8 mouse cellular contexts compared by ENCODE assay signal in the genomic region with DNA sequence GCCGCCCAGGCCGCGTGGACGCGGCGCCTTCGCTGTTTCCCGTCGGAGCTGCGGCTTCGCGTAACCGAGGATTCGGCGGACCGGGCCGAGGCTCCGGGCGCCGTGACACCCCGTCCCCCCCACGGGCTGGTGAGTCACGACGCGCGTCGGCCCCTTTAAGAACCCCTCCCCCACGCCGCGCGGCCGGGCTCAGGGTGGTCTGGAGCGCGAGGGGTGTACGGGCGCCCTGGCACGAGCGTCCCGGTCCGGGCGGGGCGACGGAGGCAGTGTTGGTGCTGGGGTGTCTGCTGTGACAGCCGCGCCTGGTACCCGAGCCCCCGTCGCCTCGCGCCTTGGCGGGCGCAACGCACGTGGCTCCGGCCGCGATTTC. TPM values are rescaled to one million over a fixed set of nuclear protein-coding genes. Genes with fewer than 3 reads are reported as not detected.
DNase-seq lines count a peak whose midpoint lies in the region; ATAC-seq and TF ChIP-seq lines count a peak whose summit lies in the region.

No protein-coding gene starts in this region.

- H3K4me3 ChIP-seq in kidney, adult 2 months (ENCODE audit: insufficient read depth, low read depth, low read length) = peak overlapping the region; percentile 56
- peak overlapping the region; percentile 86 to 87 for H3K4me3 ChIP-seq in MEL (ENCODE audit: control insufficient read depth in 1 of 2, insufficient read depth in 1 of 2, low read depth in 2 of 2, low read length in 2 of 2)
- H3K4me3 ChIP-seq in embryonic facial prominence, embryonic 13.5 days = peak overlapping the region; percentile 98
- H3K4me3 ChIP-seq in limb, embryonic 12.5 days (replicated peaks) = peak overlapping the region; percentile 94
- H3K4me3 ChIP-seq in olfactory bulb, adult 2 months (ENCODE audit: insufficient read depth, low read depth, low read length) = peak overlapping the region; percentile 68

- ATAC-seq in embryonic facial prominence, embryonic 13.5 days (ENCODE audit: insufficient number of reproducible peaks, insufficient read depth, low FRiP score, low TSS enrichment, low read depth) = peak; percentile 34; the same call in 1 of the 2 replicates
- peak; percentile 45; the same call in 1 of the 2 replicates for ATAC-seq in limb, embryonic 12.5 days (ENCODE audit: insufficient number of reproducible peaks, insufficient read depth, low FRiP score, low TSS enrichment, low read depth)

- no peak for TF ChIP-seq CTCF in kidney, adult 2 months (conservative IDR thresholded peaks at IDR 0.05; ENCODE audit: insufficient read depth, insufficient read length, low read depth, low read length)
- no peak for TF ChIP-seq CTCF in MEL (IDR thresholded peaks at IDR 0.05 in 2 of 3, conservative IDR thresholded peaks at IDR 0.05 in 1 of 3; ENCODE audit: control insufficient read depth in 1 of 3, insufficient read depth in 1 of 3, low read depth in 2 of 3, low read length in 3 of 3, poor library complexity in 1 of 3, severe bottlenecking in 1 of 3)
- TF ChIP-seq CTCF in olfactory bulb, adult 2 months (IDR thresholded peaks at IDR 0.05; ENCODE audit: insufficient read depth, low read depth, low read length) = no peak

- DNase-seq in kidney, adult 2 months = no peak
- no peak for DNase-seq in kidney, postnatal 14 days
- DNase-seq in MEL (ENCODE audit: low read depth, low spot score) = no peak
- no peak for DNase-seq in layer of hippocampus, adult 11-12 months (ENCODE audit: low spot score)
- no peak for DNase-seq in kidney, postnatal 4 days

- H3K4me2 ChIP-seq in embryonic facial prominence, embryonic 13.5 days = peak overlapping the region; percentile 94
- H3K4me2 ChIP-seq in limb, embryonic 12.5 days = peak overlapping the region; percentile 94

- no peak for TF ChIP-seq POLR2A in kidney, adult 2 months (IDR thresholded peaks at IDR 0.05; ENCODE audit: low read depth, low read length)
- TF ChIP-seq POLR2A in MEL (IDR thresholded peaks at IDR 0.05; ENCODE audit: control insufficient read depth in 1 of 2, insufficient read depth in 1 of 2, low read depth in 1 of 2, low read length in 2 of 2, poor library complexity in 1 of 2) = no peak
- TF ChIP-seq POLR2A in olfactory bulb, adult 2 months (IDR thresholded peaks at IDR 0.05; ENCODE audit: insufficient read depth, low read depth, low read length) = no peak

- peak overlapping the region; percentile 83 for H3K27ac ChIP-seq in kidney, adult 2 months (ENCODE audit: insufficient read depth, low read depth, low read length)
- peak overlapping the region; percentile 96 for H3K27ac ChIP-seq in MEL (ENCODE audit: control insufficient read depth, low read depth, low read length)
- H3K27ac ChIP-seq in embryonic facial prominence, embryonic 13.5 days = peak overlapping the region; percentile 99
- peak overlapping the region; percentile 98 for H3K27ac ChIP-seq in limb, embryonic 12.5 days
- peak overlapping the region; percentile 93 for H3K27ac ChIP-seq in olfactory bulb, adult 2 months (ENCODE audit: insufficient read depth, low read depth, low read length)

- H3K9me3 ChIP-seq in MEL (replicated peaks; ENCODE audit: insufficient read depth, low read length) = no peaks in the 10 kb centered on the region
- no peaks in the 10 kb centered on the region for H3K9me3 ChIP-seq in embryonic facial prominence, embryonic 13.5 days
- no peaks in the 10 kb centered on the region for H3K9me3 ChIP-seq in limb, embryonic 12.5 days

- H3K4me1 ChIP-seq in kidney, adult 2 months (ENCODE audit: control insufficient read depth, insufficient read depth, low read length) = peaks cover 48% of the 10 kb centered on the region
- H3K4me1 ChIP-seq in MEL (ENCODE audit: control insufficient read depth in 1 of 2, insufficient read depth in 2 of 2, low read length in 2 of 2) = peaks cover 24 to 56% of the 10 kb centered on the region in 2 experiments
- peaks cover 76% of the 10 kb centered on the region for H3K4me1 ChIP-seq in embryonic facial prominence, embryonic 13.5 days
- H3K4me1 ChIP-seq in limb, embryonic 12.5 days (replicated peaks) = peaks cover 80% of the 10 kb centered on the region
- H3K4me1 ChIP-seq in olfactory bulb, adult 2 months (ENCODE audit: control insufficient read depth, insufficient read depth, low read length) = peaks cover 57% of the 10 kb centered on the region

- no peaks in the 10 kb centered on the region for H3K36me3 ChIP-seq in kidney, adult 2 months (ENCODE audit: control insufficient read depth, insufficient read depth, low read length)
- H3K36me3 ChIP-seq in MEL (ENCODE audit: control insufficient read depth in 1 of 2, insufficient read depth in 2 of 2, low read length in 2 of 2) = peaks cover 0 to 45% of the 10 kb centered on the region in 2 experiments; a peak in 2 of 4 replicates
- H3K36me3 ChIP-seq in embryonic facial prominence, embryonic 13.5 days = 0 out of 2 replicates have a peak, but pooled peaks cover 3% of the 10 kb centered on the region
- 0 out of 2 replicates have a peak, but pooled peaks cover 6% of the 10 kb centered on the region for H3K36me3 ChIP-seq in limb, embryonic 12.5 days

- under 1% methylated on average over 57 of the region's 57 CpGs for WGBS in kidney, adult 2 months
- under 1% methylated on average over 57 of the region's 57 CpGs for WGBS in embryonic facial prominence, embryonic 13.5 days
- WGBS in limb, embryonic 12.5 days = under 1% methylated on average over 57 of the region's 57 CpGs
- 1% methylated on average over 57 of the region's 57 CpGs for WGBS in olfactory bulb, adult 2 months

- peaks cover 62% of the 10 kb centered on the region for H3K79me2 ChIP-seq in MEL (ENCODE audit: control insufficient read depth, insufficient read depth, low read length, poor library complexity)

- peak overlapping the region; percentile 92 for H3K9ac ChIP-seq in MEL (ENCODE audit: control insufficient read depth, low read depth, low read length, poor library complexity, severe bottlenecking)
- H3K9ac ChIP-seq in embryonic facial prominence, embryonic 13.5 days = peak overlapping the region; percentile 92
- peak overlapping the region; percentile 91 for H3K9ac ChIP-seq in limb, embryonic 12.5 days (replicated peaks)

- no peak; a peak in 1 of 4 replicates for TF ChIP-seq EP300 in MEL (IDR thresholded peaks at IDR 0.05; ENCODE audit: low read depth in 1 of 2, low read length in 2 of 2)

- H3K27me3 ChIP-seq in kidney, adult 2 months (replicated peaks; ENCODE audit: control insufficient read depth, insufficient read depth, low read length) = no peaks in the 10 kb centered on the region
- no peaks in the 10 kb centered on the region for H3K27me3 ChIP-seq in MEL (ENCODE audit: control insufficient read depth in 1 of 2, insufficient read depth in 2 of 2, low read length in 2 of 2)
- H3K27me3 ChIP-seq in embryonic facial prominence, embryonic 13.5 days = no peaks in the 10 kb centered on the region
- H3K27me3 ChIP-seq in limb, embryonic 12.5 days = no peaks in the 10 kb centered on the region

- no peak for TF ChIP-seq RAD21 in MEL (IDR thresholded peaks at IDR 0.05; ENCODE audit: low read depth, low read length)

TF ChIP-seq in MEL, 35 proteins besides CTCF, POLR2A, EP300 and RAD21:
- TF ChIP-seq BHLHE40 (IDR thresholded peaks at IDR 0.05; ENCODE audit: borderline replicate concordance, low read depth, low read length) (peak; percentile 43; the same call in 1 of the 2 replicates), MAX (IDR thresholded peaks at IDR 0.05; ENCODE audit: low read length) (peak; percentile 86), HCFC1 (IDR thresholded peaks at IDR 0.05; ENCODE audit: low read depth, low read length) (no peak), TBP (IDR thresholded peaks at IDR 0.05; ENCODE audit: low read depth, low read length) (no peak), MEF2A (IDR thresholded peaks at IDR 0.05; ENCODE audit: extremely low read depth, insufficient replicate concordance, low read depth, low read length, poor library complexity, severe bottlenecking) (0 out of 2 replicates have a peak, but pooled peaks have one; percentile 11), USF2 (IDR thresholded peaks at IDR 0.05; ENCODE audit: borderline replicate concordance in 1 of 2, insufficient read depth in 1 of 2, low read depth in 1 of 2, low read length in 2 of 2) (no peak), POLR2AphosphoS2 (IDR thresholded peaks at IDR 0.05; ENCODE audit: low read length) (peak; percentile 14; the same call in 1 of the 2 replicates), USF1 (IDR thresholded peaks at IDR 0.05; ENCODE audit: low read depth, low read length) (no peak), SMC3 (IDR thresholded peaks at IDR 0.05; ENCODE audit: low read depth, low read length) (no peak), ETS1 (IDR thresholded peaks at IDR 0.05; ENCODE audit: low read depth, low read length) (no peak), TCF12 (IDR thresholded peaks at IDR 0.05; ENCODE audit: low read depth, low read length) (no peak), MAFK (IDR thresholded peaks at IDR 0.05; ENCODE audit: borderline replicate concordance, low read depth, low read length) (no peak), ZNF384 (IDR thresholded peaks at IDR 0.05; ENCODE audit: low read depth, low read length) (no peak), SIN3A (IDR thresholded peaks at IDR 0.05; ENCODE audit: low read length) (peak; percentile 65), MYC (IDR thresholded peaks at IDR 0.05; ENCODE audit: low read depth, low read length) (no peak), UBTF (IDR thresholded peaks at IDR 0.05; ENCODE audit: borderline replicate concordance, insufficient read depth, low read depth, low read length) (no peak; the same call in 1 of the 2 replicates), GATA1 (IDR thresholded peaks at IDR 0.05; ENCODE audit: low read depth, low read length) (no peak)

RNA-seq across cellular contexts. Expression of gene Mef2d, which starts 0.4 kb away (rescaled TPM):
- polyA plus RNA-seq in kidney, adult 2 months (2012; rRNA removed) = 41.8 and 42.7 TPM in 2 replicates
- 16.2 and 16.9 TPM in 2 replicates for total RNA-seq in MEL (2012; rRNA removed)
- polyA plus RNA-seq in MEL (2012; ENCODE audit: insufficient read depth in 1 of 2, insufficient read length in 2 of 2, low read depth in 1 of 2, low replicate concordance in 2 of 2, missing spikeins in 1 of 2) = 100 to 1,000 TPM in 1 of 2 experiments, 10 to 100 TPM in 1; 71.4 to 117 TPM
- polyA plus RNA-seq in embryonic facial prominence, embryonic 13.5 days (2015; fragmentation: Nextera tagmentation; extraction: Ambion mirVana) = 18.1 and 18.2 TPM in 2 replicates
- 12.1 and 14.3 TPM in 2 replicates for polyA plus RNA-seq in limb, embryonic 12.5 days (2016; fragmentation: Nextera tagmentation; extraction: Ambion mirVana)
- polyA plus RNA-seq in olfactory bulb, adult 2 months (2012; ENCODE audit: insufficient read depth, insufficient read length, low replicate concordance, missing spikeins) = 460 TPM in 1 of 2 replicates, not detected in the other
